Mouse (Mus musculus) stomach, postnatal 0 days (tissue): ENCODE results near the gene Mogat2. TPM values are rescaled to one million over a fixed set of nuclear protein-coding genes. Genes with fewer than 3 reads are reported as not detected.

ENCODE experiments used
- ATAC-seq: fragments of 200-750 bp; cut with Nextera tagmentation; 2 replicates; pipeline ENCODE4 v1.8.0; 2017; ENCODE audit not compliant: low FRiP score, low TSS enrichment
- DNase-seq: peaks from one replicate; pipeline ENCODE4 v3.0.0-alpha.2; 2016; ENCODE audit warnings: low spot score
- H3K27ac ChIP-seq: fragments of 300-500 bp; sonication (generic); replicated peaks from 2 replicates; pipeline ENCODE4 v1.5.1; 2014; ENCODE audit warnings: mild to moderate bottlenecking, control low read depth
- H3K27me3 ChIP-seq: fragments of 300-500 bp; sonication (generic); 2 replicates; pipeline ENCODE4 v1.6.1; 2014; ENCODE audit warnings: low read length; ENCODE audit not compliant: control insufficient read depth, insufficient read depth
- H3K36me3 ChIP-seq: fragments of 300-500 bp; sonication (generic); 2 replicates; pipeline ENCODE4 v1.6.1; 2014; ENCODE audit warnings: low read length, mixed read lengths; ENCODE audit not compliant: control insufficient read depth, insufficient read depth
- H3K4me1 ChIP-seq: fragments of 300-500 bp; sonication (generic); replicated peaks from 2 replicates; pipeline ENCODE4 v1.6.1; 2014; ENCODE audit warnings: antibody characterized with exemption; ENCODE audit not compliant: control insufficient read depth, insufficient read depth
- H3K4me2 ChIP-seq: fragments of 300-500 bp; sonication (generic); replicated peaks from 2 replicates; pipeline ENCODE4 v1.6.1; 2014; ENCODE audit warnings: low read depth, mild to moderate bottlenecking, control low read depth, moderate library complexity
- H3K4me3 ChIP-seq: fragments of 300-500 bp; sonication (generic); 2 replicates; pipeline ENCODE4 v1.5.1; 2014; ENCODE audit warnings: low read depth, low read length, control low read depth
- H3K9ac ChIP-seq: fragments of 300-500 bp; sonication (generic); 2 replicates; pipeline ENCODE4 v1.6.1; 2014; ENCODE audit warnings: mild to moderate bottlenecking, low read length, control low read depth, mixed read lengths
- H3K9me3 ChIP-seq: fragments of 300-500 bp; sonication (generic); 2 replicates; pipeline ENCODE4 v1.6.1; 2016; ENCODE audit warnings: low read length; ENCODE audit not compliant: control insufficient read depth
- CTCF ChIP-seq: IDR thresholded peaks from 2 replicates; pipeline ENCODE4 v1.5.1; 2016; ENCODE audit warnings: antibody characterized with exemption, low read depth, mild to moderate bottlenecking, moderate library complexity
- EP300 ChIP-seq: optimal IDR thresholded peaks from 2 replicates; pipeline ENCODE3; 2016; ENCODE audit warnings: antibody characterized with exemption
- WGBS: fragments of 180-500 bp; shearing (Covaris S2); extraction: QIAGEN DNeasy Blood & Tissue Kit; methylation state at CpG from one replicate; pipeline ENCODE4 v1.1.7; 2014; 5-methylcytosine and 5-hydroxymethylcytosine counted together
- polyA plus RNA-seq: library from polyadenylated mRNA; unstranded; fragments of >200 nt; fragmentation: Nextera tagmentation; extraction: Ambion mirVana; gene quantifications from 2 replicates; pipeline ENCODE4 v1.2.1, GENCODE M21; 2015

Mogat2 gene
- polyA plus RNA-seq, 1 experiment from 2014 or later = 9.4 TPM

GRCm38 (mm10) chr7:99181619-99182431 lies 56.6 kb downstream of the Mogat2 start:
- peak; percentile 13; the same call in 1 of the 2 replicates for ATAC-seq
- peak overlapping the region; percentile 84 for H3K9ac ChIP-seq

GRCm38 (mm10) chr7:99180162-99180561 lies 58.3 kb downstream of the Mogat2 start:
- no peak overlapping the region for H3K9ac ChIP-seq
- DNase-seq (no peak), ATAC-seq (no peak)
- no peaks in the 10 kb centered on the region; the same call in 1 of the 2 replicates for H3K36me3 ChIP-seq
- H3K4me1 ChIP-seq = no peaks in the 10 kb centered on the region
- H3K27ac ChIP-seq = no peak overlapping the region
- WGBS = 81% methylated on average over 1 of the region's 1 CpGs
- no peak overlapping the region for H3K4me3 ChIP-seq
- TF ChIP-seq EP300 (no peak), CTCF (no peak)
- no peaks in the 10 kb centered on the region for H3K27me3 ChIP-seq
- H3K9me3 ChIP-seq = no peaks in the 10 kb centered on the region
- H3K4me2 ChIP-seq = no peak overlapping the region

More at GRCm38 (mm10) chr7:99181619-99182431, 56.6 kb downstream of the Mogat2 start:
- H3K36me3 ChIP-seq = no peaks in the 10 kb centered on the region
- no peaks in the 10 kb centered on the region for H3K9me3 ChIP-seq
- no peaks in the 10 kb centered on the region for H3K4me1 ChIP-seq
- no peak for DNase-seq
- no peaks in the 10 kb centered on the region for H3K27me3 ChIP-seq
- TF ChIP-seq EP300 (no peak), CTCF (no peak)
- H3K4me2 ChIP-seq = peak overlapping the region; percentile 99
- peak overlapping the region; percentile 70 for H3K4me3 ChIP-seq
- WGBS = 22% methylated on average over 14 of the region's 14 CpGs
- peak overlapping the region; percentile 84 for H3K27ac ChIP-seq

- H3K9me3 ChIP-seq = no peaks in the 10 kb centered on the region
- peak overlapping the region; percentile 20; the same call in 1 of the 2 replicates for H3K4me2 ChIP-seq
- no peaks in the 10 kb centered on the region; the same call in 1 of the 2 replicates for H3K36me3 ChIP-seq
- H3K4me1 ChIP-seq = no peaks in the 10 kb centered on the region
- H3K27ac ChIP-seq = 0 out of 2 replicates have a peak overlapping the region, but pooled peaks have one; percentile 40
- no peak for TF ChIP-seq EP300
- no peak for TF ChIP-seq CTCF
- DNase-seq = no peak
- no peak for ATAC-seq
- WGBS = 86% methylated on average over 9 of the region's 9 CpGs
- H3K9ac ChIP-seq = no peak overlapping the region
- no peak overlapping the region for H3K4me3 ChIP-seq
- H3K27me3 ChIP-seq = no peaks in the 10 kb centered on the region
Measured at GRCm38 (mm10) chr7:99179271-99179670, 59.1 kb downstream of the Mogat2 start.

- WGBS = 88% methylated on average over 5 of the region's 5 CpGs
- Histone ChIP-seq H3K27ac (no peak overlapping the region), H3K4me3 (no peak overlapping the region), H3K27me3 (no peaks in the 10 kb centered on the region), H3K36me3 (no peaks in the 10 kb centered on the region; the same call in 1 of the 2 replicates), H3K9ac (no peak overlapping the region), H3K4me2 (no peak overlapping the region), H3K9me3 (no peaks in the 10 kb centered on the region), H3K4me1 (no peaks in the 10 kb centered on the region)
- no peak for ATAC-seq
- no peak for DNase-seq
- TF ChIP-seq EP300 (no peak), CTCF (no peak)
Measured at GRCm38 (mm10) chr7:99177386-99177785, 61.0 kb downstream of the Mogat2 start.

GRCm38 (mm10) chr7:99175666-99176065 lies 62.8 kb downstream of the Mogat2 start:
- H3K27ac ChIP-seq = peak overlapping the region; percentile 50; the same call in 1 of the 2 replicates
- no peaks in the 10 kb centered on the region for H3K27me3 ChIP-seq
- H3K36me3 ChIP-seq = no peaks in the 10 kb centered on the region; the same call in 1 of the 2 replicates
- no peak for DNase-seq
- no peaks in the 10 kb centered on the region for H3K9me3 ChIP-seq
- WGBS = 90% methylated on average over 9 of the region's 9 CpGs
- no peak overlapping the region for H3K4me2 ChIP-seq
- no peak overlapping the region for H3K4me3 ChIP-seq
- TF ChIP-seq CTCF (no peak), EP300 (no peak)
- H3K4me1 ChIP-seq = no peaks in the 10 kb centered on the region
- no peak for ATAC-seq
- no peak overlapping the region for H3K9ac ChIP-seq

- Histone ChIP-seq H3K4me3 (no peak overlapping the region), H3K27me3 (no peaks in the 10 kb centered on the region), H3K4me1 (no peaks in the 10 kb centered on the region), H3K27ac (peak overlapping the region; percentile 63), H3K4me2 (no peak overlapping the region), H3K9me3 (no peaks in the 10 kb centered on the region), H3K36me3 (no peaks in the 10 kb centered on the region; the same call in 1 of the 2 replicates), H3K9ac (no peak overlapping the region)
- WGBS = 58% methylated on average over 11 of the region's 11 CpGs
- DNase-seq (no peak), ATAC-seq (peak; percentile 64)
- TF ChIP-seq CTCF (no peak), EP300 (no peak)
Measured at GRCm38 (mm10) chr7:99175118-99175517, 63.3 kb downstream of the Mogat2 start.
